ENCODE assay signal across 18 mouse cellular contexts in genomic region chr2:67879836-67880235, GRCm38 (mm10).
"Had no signal": no experiment of that assay in that cellular context is flagged by ENCODE, and none has a peak within 500 bp of the region (broad histone marks: within the 10 kb centered on the region; RNA-seq: fewer than 3 reads in every experiment).

No protein-coding gene starts in this region.

- H3K4me1 ChIP-seq: midbrain, embryonic 10.5 days; midbrain, embryonic 12.5 days; neural tube, embryonic 13.5 days; neural tube, embryonic 15.5 days had no signal

- ATAC-seq: midbrain, embryonic 16.5 days had no signal

- H3K27me3 ChIP-seq: midbrain, embryonic 12.5 days; neural tube, embryonic 13.5 days; neural tube, embryonic 15.5 days had no signal

- H3K9me3 ChIP-seq: midbrain, embryonic 10.5 days; midbrain, embryonic 12.5 days; neural tube, embryonic 13.5 days; neural tube, embryonic 15.5 days had no signal

- DNase-seq: lung, embryonic 14.5 days; lung, postnatal 10 days; lung, postnatal 4 days; midbrain, embryonic 14.5 days; retina, postnatal 1 day; right cerebral cortex, adult 18-20 months; right cerebral cortex, postnatal 25 days; right cerebral cortex, postnatal 4 days; spleen, adult 18-20 months; thymus, adult 18-20 months; thymus, postnatal 14 days; thymus, postnatal 36 days had no signal

- H3K36me3 ChIP-seq: midbrain, embryonic 10.5 days; midbrain, embryonic 12.5 days; neural tube, embryonic 13.5 days; neural tube, embryonic 15.5 days had no signal

- H3K4me3 ChIP-seq: midbrain, embryonic 10.5 days; midbrain, embryonic 12.5 days; myocyte; neural tube, embryonic 13.5 days; neural tube, embryonic 15.5 days had no signal

- H3K27ac ChIP-seq: midbrain, embryonic 10.5 days; midbrain, embryonic 12.5 days; neural tube, embryonic 13.5 days; neural tube, embryonic 15.5 days had no signal

- H3K9ac ChIP-seq: lung, embryonic 14.5 days; midbrain, embryonic 12.5 days; neural tube, embryonic 13.5 days; neural tube, embryonic 15.5 days had no signal

- H3K4me2 ChIP-seq: lung, embryonic 14.5 days; midbrain, embryonic 12.5 days; neural tube, embryonic 13.5 days; neural tube, embryonic 15.5 days had no signal
